ENCODE assay signal across 8 mouse cellular contexts in genomic region chr8:126583534-126583933, GRCm38 (mm10). TPM values are rescaled to one million over a fixed set of nuclear protein-coding genes. Genes with fewer than 3 reads are reported as not detected.
DNase-seq lines count a peak whose midpoint lies in the region; ATAC-seq and TF ChIP-seq lines count a peak whose summit lies in the region.

No protein-coding gene starts in this region.

- TF ChIP-seq POLR2A in cerebellum, adult 2 months (IDR thresholded peaks at IDR 0.05; ENCODE audit: borderline replicate concordance, insufficient read depth, low read length): no peak

- no peak for TF ChIP-seq CTCF in cerebellum, adult 2 months (IDR thresholded peaks at IDR 0.05; ENCODE audit: borderline replicate concordance, insufficient read depth, low read depth, low read length)

- H3K4me2 ChIP-seq in heart, embryonic 13.5 days: peak overlapping the region; percentile 96
- H3K4me2 ChIP-seq in kidney, embryonic 16.5 days (replicated peaks; ENCODE audit: low read depth, low read length): peak overlapping the region; percentile 98

- H3K4me1 ChIP-seq in cerebellum, adult 2 months (ENCODE audit: control insufficient read depth, insufficient read depth, low read length): peaks cover 22% of the 10 kb centered on the region
- H3K4me1 ChIP-seq in heart, embryonic 13.5 days: peaks cover 58% of the 10 kb centered on the region
- peaks cover 54% of the 10 kb centered on the region for H3K4me1 ChIP-seq in kidney, embryonic 16.5 days (ENCODE audit: insufficient read depth, low read length)

- ATAC-seq in cerebellum, adult (ENCODE audit: insufficient number of reproducible peaks, low FRiP score, low TSS enrichment): no peak
- ATAC-seq in heart, embryonic 13.5 days (ENCODE audit: extremely low read depth, insufficient number of reproducible peaks, low FRiP score, low TSS enrichment): peak; percentile 10; the same call in 1 of the 2 replicates
- peak; percentile 23; the same call in 1 of the 2 replicates for ATAC-seq in kidney, embryonic 16.5 days (ENCODE audit: low FRiP score, low TSS enrichment)

- WGBS in cerebellum, adult 2 months: 3% methylated on average over 13 of the region's 13 CpGs
- WGBS in heart, embryonic 13.5 days: 11% methylated on average over 13 of the region's 13 CpGs
- 5% methylated on average over 13 of the region's 13 CpGs for WGBS in kidney, embryonic 16.5 days

- H3K27me3 ChIP-seq in cerebellum, adult 2 months (ENCODE audit: control insufficient read depth, insufficient read depth, low read length): no peaks in the 10 kb centered on the region
- no peaks in the 10 kb centered on the region for H3K27me3 ChIP-seq in heart, embryonic 13.5 days (replicated peaks)
- H3K27me3 ChIP-seq in kidney, embryonic 16.5 days (ENCODE audit: insufficient read depth, low read length): no peaks in the 10 kb centered on the region

- peak overlapping the region; percentile 71 for H3K27ac ChIP-seq in cerebellum, adult 2 months (ENCODE audit: insufficient read depth, low read length)
- H3K27ac ChIP-seq in heart, embryonic 13.5 days (replicated peaks): peak overlapping the region; percentile 100
- H3K27ac ChIP-seq in kidney, embryonic 16.5 days (ENCODE audit: low read length): peak overlapping the region; percentile 99

- peak; percentile 55 to 62 for DNase-seq in cerebellum, adult 2 months
- DNase-seq in cerebellum, adult 9-11 months: peak; percentile 61
- DNase-seq in lung, postnatal 36 days: peak; percentile 69
- DNase-seq in spleen, postnatal 4 days (ENCODE audit: low spot score in 2 of 2): no peak
- DNase-seq in gastrocnemius, adult 8-10 months (ENCODE audit: low spot score in 2 of 2): no peak

- peak overlapping the region; percentile 49 for H3K4me3 ChIP-seq in cerebellum, adult 2 months (replicated peaks; ENCODE audit: insufficient read depth, low read depth, low read length)
- H3K4me3 ChIP-seq in heart, embryonic 13.5 days: peak overlapping the region; percentile 57
- peak overlapping the region; percentile 54 for H3K4me3 ChIP-seq in kidney, embryonic 16.5 days (ENCODE audit: low read length)

- H3K9ac ChIP-seq in heart, embryonic 13.5 days: peak overlapping the region; percentile 95
- H3K9ac ChIP-seq in kidney, embryonic 16.5 days (replicated peaks; ENCODE audit: low read length): peak overlapping the region; percentile 88

- no peaks in the 10 kb centered on the region for H3K9me3 ChIP-seq in heart, embryonic 13.5 days
- H3K9me3 ChIP-seq in kidney, embryonic 16.5 days (ENCODE audit: low read length): peaks cover 4% of the 10 kb centered on the region

- peaks cover 33% of the 10 kb centered on the region for H3K36me3 ChIP-seq in heart, embryonic 13.5 days
- peaks cover 13% of the 10 kb centered on the region; the same call in 1 of the 2 replicates for H3K36me3 ChIP-seq in kidney, embryonic 16.5 days (ENCODE audit: insufficient read depth, low read length)

RNA-seq across cellular contexts. Expression of gene Irf2bp2, which starts 10.3 kb away (rescaled TPM):
- 42.0 and 42.4 TPM in 2 replicates for polyA plus RNA-seq in cerebellum, adult 2 months (2012; rRNA removed)
- polyA plus RNA-seq in heart, embryonic 13.5 days (2015; fragmentation: Nextera tagmentation; extraction: Ambion mirVana): 6.5 and 7.5 TPM in 2 replicates
- polyA plus RNA-seq in kidney, embryonic 16.5 days (2015; fragmentation: Nextera tagmentation; extraction: Ambion mirVana): 11.5 and 12.1 TPM in 2 replicates
- total RNA-seq in gastrocnemius, adult 8-10 months (2022): 10 to 100 TPM; 22.2 to 31.2 (median 23.5) TPM

Comparison
In these comparisons a context has a peak if more than half of its experiments do, and no peak if none do; other contexts are left out.
1. DNase-seq: peak in cerebellum, adult 2 months (2 of 2), cerebellum, adult 9-11 months (single experiment) and lung, postnatal 36 days (single experiment); none in spleen, postnatal 4 days (0 of 2) and gastrocnemius, adult 8-10 months (0 of 2).
2. Peak in every context shown above with its lines, with median percentiles within 50 percentile points of each other: H3K27ac ChIP-seq and H3K4me3 ChIP-seq.